Mouse (Mus musculus): ENCODE results near the gene Rap1gap2.

Rap1gap2 gene

DNA sequence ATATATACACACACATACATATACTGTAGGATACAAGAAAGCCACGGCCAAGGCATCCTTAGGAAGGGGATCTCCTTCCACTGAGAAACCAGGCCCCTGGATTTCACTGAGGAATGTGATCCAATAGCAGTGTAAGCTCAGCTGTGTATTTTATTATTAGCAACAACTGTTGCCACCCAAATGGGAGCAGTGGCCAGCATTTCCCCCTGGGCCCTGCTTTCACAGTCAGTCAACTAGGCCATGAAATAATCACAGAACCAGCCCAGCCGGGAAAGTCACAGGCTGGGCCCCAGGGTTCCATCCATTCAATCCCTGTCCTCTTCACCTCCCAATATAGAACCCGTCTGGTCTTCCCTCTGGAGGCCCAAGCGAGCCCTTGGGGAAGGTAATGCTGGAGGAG is 162.2 kb downstream of the Rap1gap2 start:
- no peak for DNase-seq

DNA sequence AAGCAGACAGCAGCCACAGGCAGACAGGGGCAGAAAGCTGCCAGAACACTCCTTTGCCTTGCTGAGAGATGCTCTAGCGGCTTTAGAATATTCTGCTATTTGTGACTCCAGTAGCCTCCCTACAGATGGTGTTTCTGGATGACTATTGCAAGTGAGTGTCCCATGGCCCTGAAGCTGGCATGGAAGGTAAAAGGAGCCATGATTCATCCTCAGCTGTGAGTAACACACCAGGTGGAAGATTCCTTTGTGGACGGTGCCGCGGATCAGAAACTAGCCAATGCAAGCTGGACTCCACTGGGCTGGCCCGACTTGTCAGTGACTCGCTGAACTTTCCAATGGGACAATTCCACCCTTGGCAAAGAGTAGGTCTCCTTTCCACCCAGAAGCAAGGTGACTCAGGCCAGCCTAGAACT is 162.7 kb downstream of the Rap1gap2 start:
- DNase-seq = no peak

DNA sequence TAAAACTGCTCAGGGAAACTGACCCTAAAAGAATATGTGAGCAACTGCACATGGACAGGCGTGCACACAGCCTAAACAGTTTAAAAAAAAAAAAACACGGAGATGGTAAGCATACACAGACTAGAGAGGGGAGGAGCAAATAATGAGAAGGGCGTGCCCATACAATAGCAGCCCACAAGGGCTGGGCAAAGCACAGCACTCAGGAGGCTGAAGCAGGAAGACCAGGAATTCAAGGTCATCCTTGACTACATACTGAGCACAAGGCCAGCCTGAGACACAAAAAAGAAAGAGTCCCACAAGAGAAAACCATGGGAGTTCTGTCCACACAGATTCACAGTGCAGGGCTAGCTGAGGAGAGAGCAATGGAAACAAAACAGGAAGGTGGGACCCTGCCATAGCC is 165.1 kb downstream of the Rap1gap2 start:
- no peak for DNase-seq

DNA sequence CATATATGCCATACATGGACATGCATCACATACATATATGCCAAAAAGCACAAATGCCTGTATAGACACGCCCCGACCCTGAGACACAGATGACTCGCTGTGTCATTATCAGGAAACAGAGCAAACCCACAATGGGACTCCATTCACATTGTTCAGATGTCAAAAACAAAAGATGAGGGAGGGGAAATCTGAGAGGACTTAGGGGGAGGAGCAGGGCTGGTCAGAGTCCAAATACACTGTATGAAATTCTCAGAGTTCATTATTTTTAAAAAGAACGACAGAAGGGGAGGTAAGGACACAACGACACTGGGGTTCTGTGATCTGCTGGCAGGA is 166.8 kb downstream of the Rap1gap2 start:
- no peak for DNase-seq

DNA sequence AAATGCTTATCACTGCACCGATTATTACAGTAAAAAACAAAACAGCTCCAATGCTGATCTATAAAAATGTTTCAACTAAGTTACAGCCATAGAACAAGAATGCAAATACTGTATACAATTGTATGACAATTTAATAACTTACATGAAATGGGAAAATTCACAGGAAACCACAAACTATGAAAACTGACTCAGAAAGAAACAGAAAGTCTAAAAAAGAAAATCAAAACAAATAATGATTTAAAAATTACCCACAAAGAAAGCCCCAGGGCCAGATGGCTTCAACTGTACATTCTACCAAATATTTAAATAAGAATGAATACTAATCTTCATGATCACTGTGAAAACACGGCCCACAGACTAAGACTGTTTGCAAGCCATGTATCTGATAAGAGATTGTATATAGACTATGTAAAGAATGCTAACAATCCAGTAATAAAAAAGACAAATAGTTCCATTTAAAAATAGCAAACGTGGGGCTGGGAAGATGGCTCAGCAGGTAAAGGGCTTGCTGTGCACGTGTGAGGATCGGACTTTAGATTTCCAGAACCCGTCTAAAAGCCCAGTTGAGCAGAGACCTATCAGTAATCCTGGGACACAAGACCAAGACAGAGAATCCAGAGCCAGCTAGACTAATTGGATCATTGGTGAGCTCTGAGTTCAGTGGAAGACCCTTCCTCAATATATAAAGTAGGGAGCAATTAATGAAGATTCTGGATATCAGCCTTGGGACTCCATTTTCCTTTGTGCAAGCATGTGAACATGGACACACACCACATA is 167.4 kb downstream of the Rap1gap2 start:
- no peak for DNase-seq

DNA sequence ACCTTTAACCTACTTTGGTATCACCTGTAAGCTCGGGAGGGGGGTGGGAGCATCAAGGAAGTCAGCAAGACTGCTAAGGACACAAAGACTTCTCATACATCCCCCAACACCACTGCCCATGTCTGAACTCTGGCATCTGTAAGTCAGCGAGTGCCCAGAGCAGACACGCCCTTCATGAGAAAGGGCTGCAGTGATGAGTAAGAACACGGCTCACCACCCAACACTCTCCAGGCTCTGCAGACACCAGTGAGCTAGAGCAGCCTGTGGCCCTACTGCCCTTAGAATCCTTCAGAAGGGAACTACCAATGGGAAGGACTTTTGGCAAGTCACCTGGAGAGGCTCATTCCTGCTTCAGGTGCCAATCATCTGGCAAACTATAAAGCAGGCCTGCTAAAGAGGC is 168.3 kb downstream of the Rap1gap2 start:
- DNase-seq = no peak

DNA sequence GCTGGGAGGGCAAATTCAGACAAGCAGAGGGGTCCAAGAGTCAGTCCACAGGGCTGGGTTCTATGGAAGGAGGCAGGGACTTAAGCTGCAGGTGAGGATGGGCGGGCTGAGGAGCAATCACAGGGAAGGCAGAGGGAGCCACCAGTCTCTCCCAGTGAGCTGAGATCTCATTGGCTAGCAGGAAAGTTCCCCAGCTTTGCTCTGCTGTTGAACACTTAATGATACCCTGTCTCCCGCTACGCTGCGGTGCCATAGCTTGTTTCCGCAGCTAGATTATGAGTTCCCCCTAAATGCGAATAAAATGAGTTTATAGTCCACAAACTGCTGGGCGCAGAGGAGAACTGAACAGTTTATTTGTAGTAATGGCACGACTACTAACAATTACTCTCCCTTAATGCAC is 170.6 kb downstream of the Rap1gap2 start:
- DNase-seq = no peak

DNA sequence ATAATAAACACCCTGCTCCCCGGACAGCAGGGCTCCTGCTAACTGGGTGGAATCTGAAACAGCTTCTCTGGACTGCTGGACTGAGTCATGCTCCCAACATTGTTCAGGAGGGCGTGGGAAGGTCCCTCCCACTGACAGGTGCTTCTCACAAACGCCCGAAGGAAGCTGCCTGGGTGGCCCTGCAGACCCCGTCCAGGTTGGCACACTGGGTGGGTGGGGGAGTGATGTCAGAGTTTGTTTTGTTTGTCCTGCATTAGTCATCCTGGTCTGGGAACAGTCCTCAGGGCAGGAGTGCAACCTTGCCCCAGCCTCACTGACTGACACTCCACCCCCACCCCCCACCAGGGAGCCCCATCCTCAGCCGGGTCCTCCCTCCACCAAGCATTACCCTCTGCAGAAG is 171.5 kb downstream of the Rap1gap2 start:
- DNase-seq = no peak

DNA sequence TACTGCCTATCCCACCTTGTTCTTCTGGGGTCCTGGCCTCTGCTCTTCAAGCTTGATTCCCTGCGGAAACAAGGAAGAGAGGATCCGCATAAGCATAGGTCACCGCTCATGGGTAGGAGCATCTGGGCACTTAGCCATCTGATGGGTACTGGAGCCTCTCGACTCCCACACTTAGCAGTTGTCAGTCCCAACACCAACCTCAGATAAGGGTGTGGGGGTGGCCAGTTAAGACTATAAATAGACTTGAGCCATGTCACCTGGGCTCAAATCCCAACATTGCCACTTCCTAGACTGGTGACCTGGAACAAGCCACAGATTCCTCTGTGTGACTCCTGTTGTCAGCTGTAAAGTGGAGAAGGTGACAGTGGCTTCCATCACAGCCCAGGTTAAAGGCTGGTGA is 172.5 kb downstream of the Rap1gap2 start:
- DNase-seq = no peak

DNA sequence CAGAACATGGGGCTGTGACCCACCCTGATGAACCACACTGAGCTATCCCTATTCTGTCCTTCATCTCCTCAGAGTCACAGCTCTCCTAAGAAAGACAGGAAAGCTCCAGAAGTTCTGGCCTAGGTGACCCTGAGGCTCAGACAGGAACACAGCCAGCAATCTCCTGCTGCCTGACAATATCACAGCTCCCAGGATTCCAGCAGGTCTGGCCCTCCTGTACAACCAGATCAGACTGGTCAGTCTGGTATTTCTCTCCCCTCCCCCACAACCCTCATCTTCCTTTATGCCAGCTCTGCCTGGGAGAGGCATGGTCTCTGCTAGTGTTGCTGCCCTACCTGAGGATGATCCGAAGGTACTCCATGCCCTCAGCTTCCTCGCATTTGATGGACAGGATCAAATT is 175.3 kb downstream of the Rap1gap2 start:
- no peak for DNase-seq

DNA sequence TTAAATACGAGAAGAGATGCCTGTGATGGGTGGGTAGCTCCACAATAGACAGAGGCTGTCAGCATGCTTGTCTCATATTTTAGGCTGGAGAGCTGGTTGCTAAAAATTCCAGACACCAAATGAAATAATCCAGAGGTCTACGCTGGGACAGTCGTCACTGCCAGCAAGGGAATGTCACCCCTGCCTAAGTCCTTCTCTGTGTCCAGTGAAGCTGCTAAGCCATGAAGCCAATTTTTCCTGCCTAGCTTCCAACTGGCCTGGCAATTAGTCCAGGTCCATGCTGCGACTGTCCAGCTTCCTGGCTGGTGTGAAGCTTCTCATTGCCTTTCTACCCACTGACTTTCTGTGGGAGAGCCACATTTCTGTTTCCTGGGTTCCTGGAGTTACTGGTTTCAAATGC is 177.7 kb downstream of the Rap1gap2 start:
- no peak for DNase-seq

DNA sequence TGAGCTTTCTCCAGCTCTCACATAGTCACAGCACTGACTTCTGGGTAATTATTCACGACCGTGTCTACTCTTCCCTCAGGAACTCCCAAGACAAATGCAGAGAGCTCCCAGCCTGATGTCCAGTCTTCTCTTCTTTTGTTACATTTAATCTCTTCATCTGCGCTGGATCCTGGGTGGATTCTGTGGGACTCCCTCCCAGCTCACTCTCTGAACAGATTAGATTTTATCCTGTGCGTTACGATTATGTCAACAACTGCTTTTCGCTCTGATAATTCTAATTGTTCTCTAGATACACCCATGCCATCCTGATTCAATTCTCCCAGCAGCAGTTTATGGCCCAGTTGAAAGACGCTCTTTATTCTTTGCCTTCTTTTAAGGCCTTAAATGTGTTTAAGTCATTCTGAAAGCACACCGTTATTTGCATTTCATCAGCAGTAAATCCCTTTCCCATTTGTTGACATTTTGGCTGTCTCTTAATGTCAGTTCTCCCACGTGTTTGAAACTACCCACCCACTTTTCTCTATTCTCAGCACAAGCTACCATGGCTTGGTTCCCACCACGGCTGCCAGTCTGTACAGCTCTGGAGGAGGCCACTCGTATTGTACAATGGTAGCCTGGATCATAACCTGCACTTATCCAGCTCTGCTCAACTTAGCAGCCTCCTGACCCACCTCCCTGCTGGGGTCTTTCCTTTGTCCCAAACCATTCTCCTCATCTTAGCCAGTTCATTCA is 180.8 kb downstream of the Rap1gap2 start:
- DNase-seq = no peak

DNA sequence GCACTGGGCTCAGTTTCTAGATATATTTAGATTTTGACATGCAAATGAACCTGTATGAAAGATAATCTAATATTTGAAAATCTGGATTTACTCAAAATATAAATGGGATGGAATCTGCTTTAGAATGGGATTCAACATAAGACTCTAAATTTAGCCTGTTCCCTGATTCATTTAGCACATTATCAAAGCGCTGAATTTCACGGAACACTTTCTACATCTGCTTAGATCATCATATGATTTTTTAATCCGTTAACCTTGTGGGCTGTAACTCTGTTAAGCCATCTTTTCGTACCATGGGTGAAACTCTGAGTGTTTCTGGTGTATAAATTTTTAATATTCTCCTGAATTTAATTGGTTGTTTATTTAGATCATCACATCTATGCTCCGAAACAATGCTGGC is 184.4 kb downstream of the Rap1gap2 start:
- DNase-seq = no peak

DNA sequence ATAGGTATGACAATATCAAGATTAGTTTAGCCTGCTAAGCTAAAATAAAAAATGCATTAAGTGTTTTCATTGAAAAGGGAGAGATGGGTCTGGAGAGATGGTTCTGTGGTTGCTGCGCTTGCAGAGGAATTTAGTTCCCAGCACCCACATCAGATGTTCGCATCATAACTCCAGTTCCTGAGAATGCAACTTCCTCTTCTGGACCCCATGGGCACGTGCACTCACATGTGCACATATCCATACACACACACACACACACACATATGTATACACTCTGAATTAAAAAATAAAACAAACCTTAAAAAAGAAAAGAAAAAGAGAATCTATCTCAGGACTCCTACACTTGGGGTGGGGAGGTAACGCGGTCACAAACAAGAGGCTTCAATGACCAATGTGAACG is 188.7 kb downstream of the Rap1gap2 start:
- no peak for DNase-seq

DNA sequence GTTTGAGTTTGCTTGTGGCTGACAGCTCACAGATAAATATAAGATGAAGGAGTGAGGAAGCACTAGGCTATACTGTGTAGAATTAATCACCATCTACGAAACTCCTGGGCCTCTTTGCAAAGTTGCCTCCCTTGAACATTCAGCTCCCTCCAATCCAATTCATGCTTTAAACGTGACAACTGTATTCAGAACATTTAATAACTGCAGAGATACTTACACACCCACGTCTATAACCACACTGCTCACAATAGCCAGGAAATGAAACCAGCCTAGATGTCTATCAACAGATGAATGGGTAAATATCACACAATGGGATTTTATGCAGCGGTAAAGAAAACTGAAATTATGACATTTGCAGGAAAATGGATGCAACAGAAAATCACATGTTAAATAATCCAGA is 189.6 kb downstream of the Rap1gap2 start:
- no peak for DNase-seq

DNA sequence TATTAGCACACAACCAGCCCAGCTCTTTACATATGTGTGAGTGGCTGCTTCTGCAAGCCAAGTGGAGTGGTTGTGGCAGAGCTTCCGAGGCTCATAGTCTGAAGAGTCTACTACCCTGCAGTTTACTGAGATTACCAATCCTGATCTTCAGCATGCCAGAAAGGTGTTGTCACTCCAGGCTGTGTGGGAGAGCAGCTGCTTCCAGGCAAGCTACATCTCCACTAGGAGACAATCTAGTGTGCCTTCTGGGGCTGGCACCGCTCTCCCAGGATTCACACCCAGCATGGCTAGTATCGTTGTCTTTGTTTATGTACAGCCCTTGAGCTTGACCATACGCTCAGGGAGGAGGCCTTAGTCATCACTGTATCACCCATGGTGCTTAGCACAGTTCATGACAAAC is 191.1 kb downstream of the Rap1gap2 start:
- no peak for DNase-seq

DNA sequence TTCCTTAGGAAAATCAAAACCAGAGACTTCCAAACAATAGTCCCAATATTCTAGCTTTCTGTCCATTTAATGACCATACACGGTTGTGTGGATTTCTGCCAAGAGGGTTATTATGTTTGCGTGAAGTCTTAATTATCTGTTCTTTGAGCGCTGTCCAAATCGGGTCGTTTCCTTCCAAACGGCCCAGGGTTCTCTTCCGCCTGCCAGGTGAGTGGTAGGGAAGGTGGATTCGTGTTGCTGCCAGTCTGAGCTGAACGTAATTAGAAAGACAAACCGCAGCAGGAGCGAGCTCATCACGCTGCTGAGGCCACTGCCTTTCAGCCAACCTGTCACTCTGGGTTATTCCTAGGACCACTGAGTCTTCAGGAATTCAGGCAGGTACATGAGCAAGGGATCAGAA is 195.0 kb downstream of the Rap1gap2 start:
- no peak for DNase-seq

DNA sequence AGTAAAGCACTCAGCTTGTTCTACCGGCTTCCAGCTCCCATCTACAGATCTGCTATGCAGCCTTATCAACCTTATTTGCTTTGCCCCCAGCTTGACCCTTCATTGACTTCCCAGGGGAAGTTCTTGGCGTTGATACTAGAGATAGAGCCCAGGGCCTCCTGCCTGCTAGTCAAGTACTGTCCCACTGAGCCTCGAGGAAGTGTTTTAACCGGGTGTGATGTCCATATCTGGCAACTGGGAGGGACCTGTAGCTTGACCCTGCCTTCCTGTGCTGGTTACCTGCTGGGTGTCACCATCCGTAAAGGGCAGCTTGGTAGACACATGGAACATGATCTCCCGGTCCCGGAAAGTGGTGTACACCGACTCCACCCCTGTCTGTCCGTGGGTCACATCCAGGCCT is 196.6 kb downstream of the Rap1gap2 start:
- no peak for DNase-seq

DNA sequence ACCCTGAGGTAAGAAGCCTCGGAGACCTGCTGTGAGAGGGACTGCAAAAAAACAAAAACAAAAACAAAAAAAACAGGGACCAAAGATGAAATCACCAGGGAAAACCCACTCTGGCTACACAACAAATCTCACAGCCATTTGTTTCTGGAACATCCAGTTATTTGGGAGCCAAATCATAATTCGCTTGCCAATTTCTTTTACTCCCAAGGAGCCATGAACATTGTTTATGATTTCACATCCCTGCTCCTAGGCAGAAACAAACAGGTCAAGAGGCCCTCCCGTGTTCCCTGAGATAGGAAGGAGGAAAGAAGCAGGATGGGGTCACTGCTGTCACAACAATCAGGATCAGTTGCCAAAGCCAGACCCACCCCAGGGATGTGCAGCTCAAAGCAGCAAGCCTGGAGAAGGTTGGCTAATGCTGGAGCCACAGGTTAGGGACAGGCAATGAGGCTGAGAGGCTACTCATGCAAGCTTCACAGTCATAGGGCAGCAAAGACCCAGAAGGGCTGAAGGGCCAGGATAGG is 197.2 kb downstream of the Rap1gap2 start:
- DNase-seq = no peak

DNA sequence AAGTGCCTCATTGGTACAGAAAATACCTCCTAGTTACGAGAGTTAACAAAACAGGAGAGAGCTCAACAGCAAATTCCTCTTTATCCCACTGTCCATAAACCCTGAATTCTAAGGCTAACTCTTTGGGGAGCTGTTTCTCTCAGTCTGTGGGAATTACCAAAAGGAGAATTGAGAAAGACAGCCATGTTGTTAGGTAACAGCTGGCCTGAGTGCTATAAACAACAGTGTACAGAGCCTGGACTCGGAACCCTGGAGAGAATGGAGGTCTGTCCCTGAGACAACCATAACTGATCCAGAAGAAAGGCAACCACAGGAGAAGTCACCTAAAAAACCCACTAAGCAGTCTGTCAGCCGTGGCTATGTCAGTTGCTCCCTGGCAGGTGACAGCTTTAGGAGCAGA is 198.3 kb downstream of the Rap1gap2 start:
- DNase-seq = no peak

DNA sequence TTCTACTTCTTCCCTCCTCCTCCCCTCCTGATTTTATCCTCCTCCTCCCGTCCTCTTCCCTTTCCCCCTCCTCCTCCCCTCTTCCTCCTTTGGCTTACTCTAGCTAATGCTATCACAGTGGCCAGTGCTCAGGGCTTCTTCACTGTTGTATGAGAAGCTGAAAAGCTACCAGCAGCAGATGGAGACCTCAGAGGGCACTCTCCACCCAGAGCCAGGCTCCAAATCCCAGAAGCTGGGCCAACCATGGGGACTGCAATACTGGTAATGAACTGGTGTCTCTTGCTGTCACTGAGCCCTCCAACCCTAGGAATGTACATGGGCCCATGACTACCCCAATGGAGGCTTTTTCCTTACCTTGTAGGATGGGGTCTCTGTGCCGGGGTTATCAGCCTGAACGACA is 198.8 kb downstream of the Rap1gap2 start:
- DNase-seq = no peak

DNA sequence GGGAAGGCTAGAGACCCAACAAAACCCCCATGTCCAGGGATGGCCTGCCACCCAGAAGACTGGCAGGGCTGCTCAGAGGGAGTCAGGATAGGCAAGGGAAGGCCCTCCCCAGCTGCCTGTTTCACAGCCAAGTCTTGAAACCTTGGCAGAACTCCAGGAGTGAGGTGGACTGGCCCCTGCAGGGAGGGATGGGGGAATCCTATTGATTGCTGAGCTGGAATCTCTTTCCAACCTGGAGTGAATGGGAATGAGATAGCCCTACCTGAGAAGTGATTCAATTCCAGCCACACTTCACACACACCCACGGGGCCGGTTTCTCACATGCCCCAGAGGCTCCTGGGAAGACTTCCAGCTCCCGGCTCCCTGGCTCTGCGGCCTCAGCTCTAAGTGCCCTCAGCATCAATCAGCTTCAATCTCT is 200.9 kb downstream of the Rap1gap2 start:
- DNase-seq = peak; percentile 44

DNA sequence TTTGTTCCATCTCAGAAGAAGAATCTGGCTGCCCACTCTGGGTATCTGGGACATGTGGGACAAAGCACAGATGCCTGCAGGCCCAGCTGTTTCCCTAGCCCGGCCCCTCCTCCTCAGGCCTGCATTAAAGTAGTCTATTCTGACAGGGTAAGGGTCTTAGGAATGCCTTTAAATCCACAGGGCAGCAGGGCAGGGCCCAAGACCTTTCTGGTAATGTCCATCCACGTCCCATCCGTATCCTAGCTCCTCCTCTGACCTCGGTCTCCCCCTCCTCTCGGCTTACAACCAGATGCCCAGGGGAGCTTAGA is 201.3 kb downstream of the Rap1gap2 start:
- peak; percentile 11 for DNase-seq

DNA sequence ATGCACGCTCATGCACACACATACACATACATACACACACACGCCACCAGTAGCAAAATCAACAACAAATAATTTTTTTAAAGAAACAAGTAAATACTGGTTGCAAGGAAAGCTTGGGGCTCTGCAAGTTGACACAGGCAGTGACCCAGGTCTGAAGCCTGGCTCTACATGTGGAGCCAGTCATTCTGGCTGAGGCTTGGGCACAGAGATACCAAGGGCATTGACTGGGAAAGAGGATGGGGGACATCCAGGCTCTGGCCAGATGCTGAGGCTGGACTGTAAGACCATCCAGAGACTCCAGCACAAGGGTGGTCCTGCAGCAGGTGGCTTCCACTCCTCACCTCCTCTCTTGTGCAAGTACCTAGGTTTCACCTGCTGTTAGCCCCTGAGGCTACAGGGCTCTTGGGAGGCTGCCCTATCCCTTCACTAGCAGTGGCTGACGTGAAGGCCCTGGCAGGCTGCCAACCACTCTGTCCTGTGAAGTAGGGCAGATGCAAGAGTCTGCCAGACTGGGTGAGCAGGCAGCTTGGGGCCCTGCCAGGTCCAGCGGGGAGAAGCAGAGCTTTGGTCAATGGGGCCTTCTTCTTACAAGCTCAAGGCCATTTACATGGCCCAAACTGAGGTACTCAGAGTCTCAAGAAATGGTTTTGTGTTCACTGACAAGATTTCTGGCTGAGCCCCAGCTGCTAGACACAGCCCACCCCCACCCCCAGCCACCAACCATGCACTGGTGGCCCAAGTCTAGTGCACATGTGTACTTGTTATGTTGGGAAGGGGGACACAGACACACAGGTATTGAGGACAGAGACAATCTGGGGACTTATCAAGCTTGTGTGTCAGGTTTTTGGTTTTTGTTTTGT is 201.9 kb downstream of the Rap1gap2 start:
- DNase-seq = peak; percentile 91

All from kidney, adult 18-20 months (tissue).